Mouse (Mus musculus): ENCODE data around the gene Fgd5. TPM values are rescaled to one million over a fixed set of nuclear protein-coding genes. Genes with fewer than 3 reads are reported as not detected.

The Fgd5 gene
- polyA plus RNA-seq, 2 experiments = 1.5 to 1.6 TPM

- Histone ChIP-seq H3K27ac (no peak overlapping the region), H3K36me3 (replicated peaks; ENCODE audit: control insufficient read depth, insufficient read depth, low read depth) (no peaks in the 10 kb centered on the region), H3K9ac (replicated peaks) (no peak overlapping the region), H3K4me1 (replicated peaks; ENCODE audit: control insufficient read depth in 2 of 2, insufficient read depth in 2 of 2, low read length in 1 of 2) (no peaks in the 10 kb centered on the region), H3K4me2 (ENCODE audit: low read depth) (no peak overlapping the region), H3K27me3 (ENCODE audit: control insufficient read depth, insufficient read depth, low read length) (no peaks in the 10 kb centered on the region), H3K4me3 (ENCODE audit: insufficient read depth in 1 of 2, low read depth in 2 of 2, low read length in 2 of 2) (no peak overlapping the region), H3K9me3 (ENCODE audit: control insufficient read depth, low read length) (no peaks in the 10 kb centered on the region)
- TF ChIP-seq CTCF (IDR thresholded peaks at IDR 0.05; ENCODE audit: low read depth) = no peak
- TF ChIP-seq EP300 (IDR thresholded peaks at IDR 0.05; ENCODE audit: low read depth) = no peak
- DNase-seq (ENCODE audit: low read depth in 3 of 3, low spot score in 3 of 3) = no peak
- ATAC-seq (ENCODE audit: insufficient read depth) = no peak
- 45% methylated on average over 5 of the region's 5 CpGs for WGBS (ENCODE audit: insufficient replicate concordance)
These were observed 57.7 kb downstream of the Fgd5 start for GRCm38 (mm10) chr6:92036372-92036771.

- Histone ChIP-seq H3K27ac (no peak overlapping the region), H3K4me2 (ENCODE audit: low read depth) (no peak overlapping the region), H3K27me3 (ENCODE audit: control insufficient read depth, insufficient read depth, low read length) (no peaks in the 10 kb centered on the region), H3K4me3 (ENCODE audit: insufficient read depth in 1 of 2, low read depth in 2 of 2, low read length in 2 of 2) (no peak overlapping the region), H3K36me3 (replicated peaks; ENCODE audit: control insufficient read depth, insufficient read depth, low read depth) (no peaks in the 10 kb centered on the region), H3K4me1 (replicated peaks; ENCODE audit: control insufficient read depth in 2 of 2, insufficient read depth in 2 of 2, low read length in 1 of 2) (no peaks in the 10 kb centered on the region), H3K9me3 (ENCODE audit: control insufficient read depth, low read length) (no peaks in the 10 kb centered on the region), H3K9ac (replicated peaks) (no peak overlapping the region)
- ATAC-seq (ENCODE audit: insufficient read depth) (no peak), DNase-seq (ENCODE audit: low read depth in 3 of 3, low spot score in 3 of 3) (no peak)
- no peak for TF ChIP-seq EP300 (IDR thresholded peaks at IDR 0.05; ENCODE audit: low read depth)
- no peak for TF ChIP-seq CTCF (IDR thresholded peaks at IDR 0.05; ENCODE audit: low read depth)
- 48% methylated on average over 3 of the region's 3 CpGs for WGBS (ENCODE audit: insufficient replicate concordance)
These were observed 59.5 kb downstream of the Fgd5 start for GRCm38 (mm10) chr6:92038158-92038557.

- Histone ChIP-seq H3K9me3 (ENCODE audit: control insufficient read depth, low read length) (no peaks in the 10 kb centered on the region), H3K4me2 (ENCODE audit: low read depth) (no peak overlapping the region), H3K4me1 (replicated peaks; ENCODE audit: control insufficient read depth in 2 of 2, insufficient read depth in 2 of 2, low read length in 1 of 2) (no peaks in the 10 kb centered on the region), H3K27me3 (ENCODE audit: control insufficient read depth, insufficient read depth, low read length) (no peaks in the 10 kb centered on the region), H3K4me3 (ENCODE audit: insufficient read depth in 1 of 2, low read depth in 2 of 2, low read length in 2 of 2) (no peak overlapping the region), H3K27ac (no peak overlapping the region), H3K36me3 (replicated peaks; ENCODE audit: control insufficient read depth, insufficient read depth, low read depth) (no peaks in the 10 kb centered on the region), H3K9ac (replicated peaks) (no peak overlapping the region)
- ATAC-seq (ENCODE audit: insufficient read depth) = no peak
- DNase-seq (ENCODE audit: low read depth in 3 of 3, low spot score in 3 of 3) = no peak
- TF ChIP-seq CTCF (IDR thresholded peaks at IDR 0.05; ENCODE audit: low read depth) (no peak), EP300 (IDR thresholded peaks at IDR 0.05; ENCODE audit: low read depth) (no peak)
- 68% methylated on average over 5 of the region's 5 CpGs for WGBS (ENCODE audit: insufficient replicate concordance)
These were observed 62.6 kb downstream of the Fgd5 start for GRCm38 (mm10) chr6:92041271-92041670.

- H3K36me3 ChIP-seq (replicated peaks; ENCODE audit: control insufficient read depth, insufficient read depth, low read depth) = no peaks in the 10 kb centered on the region
- no peak for ATAC-seq (ENCODE audit: insufficient read depth)
- no peaks in the 10 kb centered on the region for H3K4me1 ChIP-seq (replicated peaks; ENCODE audit: control insufficient read depth in 2 of 2, insufficient read depth in 2 of 2, low read length in 1 of 2)
- no peak overlapping the region for H3K4me3 ChIP-seq (ENCODE audit: insufficient read depth in 1 of 2, low read depth in 2 of 2, low read length in 2 of 2)
- H3K27me3 ChIP-seq (ENCODE audit: control insufficient read depth, insufficient read depth, low read length) = no peaks in the 10 kb centered on the region
- WGBS (ENCODE audit: insufficient replicate concordance) = 75% methylated on average over 4 of the region's 4 CpGs
- no peak overlapping the region for H3K9ac ChIP-seq (replicated peaks)
- H3K27ac ChIP-seq = no peak overlapping the region
- no peak overlapping the region for H3K4me2 ChIP-seq (ENCODE audit: low read depth)
- H3K9me3 ChIP-seq (ENCODE audit: control insufficient read depth, low read length) = no peaks in the 10 kb centered on the region
- DNase-seq (ENCODE audit: low read depth in 3 of 3, low spot score in 3 of 3) = no peak
- TF ChIP-seq CTCF (IDR thresholded peaks at IDR 0.05; ENCODE audit: low read depth) (no peak), EP300 (IDR thresholded peaks at IDR 0.05; ENCODE audit: low read depth) (no peak)
These were observed 63.4 kb downstream of the Fgd5 start for GRCm38 (mm10) chr6:92042055-92042454.

GRCm38 (mm10) chr6:92042850-92043249 is 64.2 kb downstream of the Fgd5 start:
- no peaks in the 10 kb centered on the region for H3K9me3 ChIP-seq (ENCODE audit: control insufficient read depth, low read length)
- DNase-seq (ENCODE audit: low read depth in 3 of 3, low spot score in 3 of 3) = peak; percentile 19 to 36 (median 34)
- H3K27ac ChIP-seq = no peak overlapping the region
- no peak overlapping the region for H3K4me3 ChIP-seq (ENCODE audit: insufficient read depth in 1 of 2, low read depth in 2 of 2, low read length in 2 of 2)
- H3K4me2 ChIP-seq (ENCODE audit: low read depth) = no peak overlapping the region
- H3K27me3 ChIP-seq (ENCODE audit: control insufficient read depth, insufficient read depth, low read length) = no peaks in the 10 kb centered on the region
- TF ChIP-seq CTCF (IDR thresholded peaks at IDR 0.05; ENCODE audit: low read depth) (no peak), EP300 (IDR thresholded peaks at IDR 0.05; ENCODE audit: low read depth) (peak; percentile 55)
- H3K4me1 ChIP-seq (replicated peaks; ENCODE audit: control insufficient read depth in 2 of 2, insufficient read depth in 2 of 2, low read length in 1 of 2) = no peaks in the 10 kb centered on the region
- 16% methylated on average over 1 of the region's 1 CpGs for WGBS (ENCODE audit: insufficient replicate concordance)
- no peak overlapping the region for H3K9ac ChIP-seq (replicated peaks)
- no peaks in the 10 kb centered on the region for H3K36me3 ChIP-seq (replicated peaks; ENCODE audit: control insufficient read depth, insufficient read depth, low read depth)
- peak; percentile 76 for ATAC-seq (ENCODE audit: insufficient read depth)

Data from liver, embryonic 14.5 days (tissue).